Comparison of ENCODE assay signal across 21 mouse cellular contexts in the genomic region with DNA sequence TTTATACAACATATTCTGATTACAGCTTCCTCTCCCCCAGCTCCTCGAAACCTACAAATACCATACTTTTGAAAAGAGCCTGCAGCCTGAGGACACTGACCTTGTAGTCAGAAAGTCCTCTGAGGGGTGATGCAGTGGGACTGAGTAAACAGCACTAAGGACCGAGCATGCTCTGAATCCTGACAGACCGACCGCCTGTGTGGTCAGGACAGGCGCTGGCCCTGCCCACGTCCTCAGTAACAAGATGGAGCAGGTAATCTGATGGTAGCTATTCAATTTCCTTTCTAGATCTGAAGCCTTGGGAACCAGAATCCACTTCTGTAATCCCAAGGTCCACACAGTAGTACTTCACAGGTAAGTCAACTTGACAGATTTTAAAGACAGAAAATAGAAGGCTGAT.
"Had no signal": no experiment of that assay in that cellular context is flagged by ENCODE, and none has a peak within 500 bp of the region (broad histone marks: within the 10 kb centered on the region; RNA-seq: fewer than 3 reads in every experiment).

No protein-coding gene starts in this region.

- H3K9ac ChIP-seq: limb, embryonic 13.5 days; liver, embryonic 14.5 days; liver, postnatal 0 days; lung, embryonic 14.5 days; midbrain, embryonic 12.5 days; midbrain, embryonic 15.5 days; neural tube, embryonic 12.5 days; neural tube, embryonic 15.5 days had no signal

- ATAC-seq: liver, postnatal 0 days; lung, postnatal 0 days; midbrain, embryonic 15.5 days had no signal

- H3K9me3 ChIP-seq: limb, embryonic 10.5 days; limb, embryonic 13.5 days; midbrain, embryonic 12.5 days; midbrain, embryonic 15.5 days; neural tube, embryonic 12.5 days; neural tube, embryonic 15.5 days had no signal

- DNase-seq: kidney, postnatal 4 days; liver; liver, postnatal 0 days; lung, embryonic 14.5 days; right cerebral cortex, adult 18-20 months; right cerebral cortex, postnatal 14 days; right cerebral cortex, postnatal 4 days; thymus, adult 2 months; thymus, postnatal 14 days; thymus, postnatal 4 days had no signal

- H3K27ac ChIP-seq: kidney, postnatal 0 days; limb, embryonic 10.5 days; limb, embryonic 13.5 days; liver, embryonic 14.5 days; macrophage; midbrain, embryonic 12.5 days; midbrain, embryonic 15.5 days; neural tube, embryonic 12.5 days; neural tube, embryonic 15.5 days; stomach, postnatal 0 days had no signal

- H3K36me3 ChIP-seq: limb, embryonic 10.5 days; limb, embryonic 13.5 days; midbrain, embryonic 12.5 days; midbrain, embryonic 15.5 days; neural tube, embryonic 12.5 days; neural tube, embryonic 15.5 days had no signal

- H3K4me2 ChIP-seq: limb, embryonic 13.5 days; lung, embryonic 14.5 days; midbrain, embryonic 12.5 days; midbrain, embryonic 15.5 days; neural tube, embryonic 12.5 days; neural tube, embryonic 15.5 days had no signal

- H3K27me3 ChIP-seq: limb, embryonic 13.5 days; midbrain, embryonic 12.5 days; midbrain, embryonic 15.5 days; neural tube, embryonic 12.5 days; neural tube, embryonic 15.5 days had no signal

- H3K4me3 ChIP-seq: limb, embryonic 10.5 days; limb, embryonic 13.5 days; midbrain, embryonic 12.5 days; midbrain, embryonic 15.5 days; neural tube, embryonic 12.5 days; neural tube, embryonic 15.5 days had no signal

- H3K4me1 ChIP-seq: limb, embryonic 10.5 days; limb, embryonic 13.5 days; midbrain, embryonic 12.5 days; midbrain, embryonic 15.5 days; neural tube, embryonic 12.5 days had no signal
